Mouse (Mus musculus): Measurements from ENCODE around the gene Pamr1.

Gene Pamr1

GRCm38 (mm10) chr2:102661052-102661451 lies 111.2 kb downstream of the Pamr1 start:
- DNase-seq (ENCODE audit: low spot score): no peak

DNA sequence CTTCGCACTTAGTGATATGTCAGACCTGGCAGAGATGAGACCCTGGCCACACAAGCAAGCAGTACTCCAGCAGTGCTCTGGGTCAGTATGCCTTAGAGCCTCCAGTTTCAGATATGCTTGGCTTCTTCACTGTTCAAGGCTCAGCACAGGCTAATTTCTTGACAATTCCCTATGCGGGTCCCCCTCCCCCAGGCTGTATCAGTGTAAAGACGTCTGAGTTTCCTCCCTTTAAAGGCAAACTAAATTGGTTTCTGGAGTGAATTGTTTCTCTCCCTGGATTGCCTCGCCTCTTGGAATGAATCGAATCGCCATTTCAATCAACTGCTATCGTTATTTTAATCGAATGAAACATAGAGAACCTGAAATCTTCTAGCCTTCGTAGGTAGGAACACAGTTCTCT lies 113.1 kb downstream of the Pamr1 start:
- DNase-seq (ENCODE audit: low spot score): no peak

DNA sequence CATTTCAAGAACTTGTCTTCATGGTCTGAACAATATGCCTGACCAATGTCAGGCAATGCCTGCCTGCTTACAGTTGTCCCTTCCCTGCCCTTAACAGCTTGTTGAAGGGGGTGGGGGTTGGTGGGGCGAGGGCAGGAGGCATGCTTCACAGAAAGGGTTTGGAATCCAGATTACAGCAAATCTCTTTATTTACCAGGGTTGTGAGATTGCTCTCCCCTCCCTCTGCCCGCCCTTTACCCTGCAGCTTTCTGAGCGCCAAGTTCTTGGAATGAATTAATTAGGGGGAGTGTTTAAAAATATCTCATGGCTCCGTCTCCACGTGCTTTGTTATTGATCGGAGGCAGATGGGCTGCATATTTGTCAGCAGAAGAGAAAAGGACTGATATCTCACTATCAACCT lies 113.5 kb downstream of the Pamr1 start:
- no peak for DNase-seq (ENCODE audit: low spot score)

GRCm38 (mm10) chr2:102663865-102664264 lies 114.1 kb downstream of the Pamr1 start:
- DNase-seq (ENCODE audit: low spot score): no peak

DNA sequence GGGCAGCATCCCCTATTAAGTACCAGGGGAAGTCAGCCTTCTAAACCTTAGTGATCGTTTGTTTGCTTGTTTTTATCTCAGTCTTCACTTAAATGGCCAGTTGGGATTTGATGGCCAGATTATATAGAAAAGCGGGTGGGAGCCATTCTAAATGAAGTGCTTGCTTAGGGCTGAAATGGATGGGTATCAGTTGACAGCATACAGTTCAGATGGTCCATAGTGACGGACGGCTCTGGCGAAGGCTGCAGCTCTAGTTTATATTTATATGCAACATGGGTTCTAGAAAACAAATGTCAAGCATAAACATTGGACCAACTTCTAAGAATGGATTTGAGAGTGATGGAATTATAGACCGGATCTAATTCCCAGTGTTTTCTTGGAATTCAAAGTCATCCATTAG lies 118.2 kb downstream of the Pamr1 start:
- no peak for DNase-seq (ENCODE audit: low spot score)

DNA sequence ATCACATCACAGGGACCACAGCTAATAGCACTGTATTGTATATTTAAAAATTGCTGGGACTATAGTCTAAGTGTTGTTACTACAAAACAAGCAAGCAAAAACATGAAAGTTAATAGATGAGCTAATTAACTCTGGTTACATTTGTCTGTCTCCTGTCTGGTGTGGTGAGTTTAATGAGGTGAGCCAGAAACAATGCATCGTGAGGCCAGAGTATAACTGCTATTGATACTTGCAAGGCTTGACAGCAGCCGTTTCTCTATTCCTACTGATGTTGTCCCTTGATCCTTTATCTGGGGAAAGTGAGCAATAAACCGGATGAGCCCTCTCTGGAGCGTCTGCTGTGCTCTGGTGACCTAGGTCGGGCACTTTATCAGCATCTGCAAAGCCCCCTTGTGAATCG lies 119.8 kb downstream of the Pamr1 start:
- DNase-seq (ENCODE audit: low spot score): no peak

- DNase-seq (ENCODE audit: low spot score): no peak
Observed at GRCm38 (mm10) chr2:102674582-102674981, 124.8 kb downstream of the Pamr1 start.

GRCm38 (mm10) chr2:102675275-102675674 lies 125.5 kb downstream of the Pamr1 start:
- DNase-seq (ENCODE audit: low spot score): peak; percentile 21

DNA sequence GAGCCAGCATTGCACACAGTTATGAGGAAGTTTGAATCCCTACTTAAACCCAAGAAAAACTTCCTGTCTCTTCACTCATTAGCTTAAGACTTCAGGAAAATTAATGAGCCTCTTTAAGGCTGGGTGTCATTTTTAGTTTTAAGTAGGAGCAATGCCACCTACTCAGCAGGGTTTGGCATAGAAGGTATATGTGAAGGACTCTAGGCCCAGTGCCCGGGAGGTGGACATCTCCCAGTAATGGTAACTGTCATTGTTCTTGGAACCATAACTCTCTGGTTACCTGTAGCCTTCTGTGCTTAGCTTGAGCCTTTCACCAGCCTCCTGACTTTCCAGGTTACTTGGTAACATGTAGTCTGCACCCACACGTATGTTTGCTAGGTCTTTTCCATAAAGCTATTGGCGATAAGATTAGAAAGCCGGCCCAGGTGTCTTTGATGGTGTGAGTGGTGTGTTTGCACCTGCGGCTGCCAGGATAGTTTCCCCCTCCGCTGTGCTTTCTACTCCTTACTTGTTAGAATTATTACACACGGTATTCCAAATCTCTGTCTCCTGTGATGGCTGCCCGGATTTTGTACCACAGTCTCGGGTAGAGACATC lies 127.0 kb downstream of the Pamr1 start:
- no peak for DNase-seq (ENCODE audit: low spot score)

DNA sequence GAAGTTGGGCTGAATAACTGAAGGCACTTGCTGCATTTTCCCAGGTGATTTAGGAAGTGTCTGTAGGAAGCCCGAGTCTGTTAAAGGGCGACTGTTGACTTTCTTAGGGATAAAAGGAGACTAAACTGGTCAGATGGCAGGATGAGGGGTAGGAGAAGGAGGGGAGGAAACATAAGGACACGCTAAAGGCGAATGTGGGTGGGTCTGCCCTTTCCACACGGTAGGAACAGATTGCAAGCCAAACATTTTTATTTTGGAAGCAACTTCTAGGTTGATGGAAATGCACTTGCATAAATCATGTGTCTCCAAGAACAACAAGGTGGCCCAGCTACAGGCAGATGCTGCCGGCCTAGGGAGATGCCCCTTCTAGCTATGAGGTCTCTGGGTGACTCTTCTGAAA lies 127.6 kb downstream of the Pamr1 start:
- no peak for DNase-seq (ENCODE audit: low spot score)

DNA sequence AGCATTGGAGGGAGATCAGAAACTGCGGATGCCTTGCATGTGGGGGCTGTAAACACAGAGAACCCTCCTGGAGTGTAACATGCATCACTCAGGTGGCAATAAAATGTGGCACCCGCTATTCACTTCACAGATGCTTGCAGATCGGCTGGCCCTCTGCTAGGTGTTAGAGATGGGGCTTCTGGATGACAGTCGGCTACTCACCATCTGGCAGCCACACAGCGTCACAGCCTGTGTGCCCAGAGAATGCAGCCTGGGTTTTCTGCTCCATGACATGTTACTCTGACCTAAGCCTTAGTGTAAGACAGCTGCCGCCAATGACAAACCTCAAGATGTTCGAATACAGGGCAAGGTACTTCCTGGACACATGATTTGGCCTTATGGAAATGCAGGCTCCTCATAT lies 131.5 kb downstream of the Pamr1 start:
- DNase-seq (ENCODE audit: low spot score): no peak

DNA sequence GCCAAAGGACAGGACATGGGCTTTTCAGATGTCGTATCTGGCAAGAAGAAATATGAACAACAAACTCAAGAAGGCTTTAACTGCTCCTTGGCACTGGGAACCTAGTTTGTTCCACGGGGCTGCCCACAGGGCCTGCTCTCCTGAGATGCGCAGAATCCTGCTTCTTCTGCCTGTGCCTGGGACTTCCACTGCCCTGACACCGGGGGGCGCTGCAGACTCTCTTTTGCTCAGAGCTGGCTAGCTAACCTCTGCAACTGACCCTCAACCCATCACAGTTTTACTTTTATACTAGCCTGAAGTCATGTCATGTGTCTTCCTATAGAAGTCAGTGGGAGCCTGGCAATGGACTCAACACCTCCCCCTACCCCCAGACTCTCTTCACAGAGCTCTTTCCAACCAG lies 132.4 kb downstream of the Pamr1 start:
- DNase-seq (ENCODE audit: low spot score): peak; percentile 14

GRCm38 (mm10) chr2:102685371-102686107 lies 135.7 kb downstream of the Pamr1 start:
- DNase-seq (ENCODE audit: low spot score): no peak

DNA sequence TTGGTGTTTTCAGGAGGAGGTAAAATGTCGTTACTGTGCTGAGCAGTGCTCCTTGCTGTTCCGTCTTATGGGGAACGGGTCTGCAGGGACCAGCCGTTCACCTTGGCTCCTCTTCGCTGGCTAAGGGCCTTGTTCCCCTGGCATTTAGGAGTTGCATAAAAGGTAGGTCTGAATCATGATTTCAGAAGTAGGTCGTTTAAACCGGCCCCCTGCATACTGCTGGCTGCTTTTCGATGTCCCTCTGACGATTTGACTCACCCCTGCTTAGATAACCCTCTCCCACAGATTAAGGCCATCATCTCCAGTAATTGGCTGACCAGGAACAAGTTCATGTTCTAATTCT lies 136.3 kb downstream of the Pamr1 start:
- DNase-seq (ENCODE audit: low spot score): no peak

Measured in testis, postnatal 14 days (tissue).